Mouse (Mus musculus) kidney, adult 2 months (tissue): ENCODE measurements at regions not wholly inside any gene's neighbourhood (a gene's known extent, or its start where the extent isn't known, plus 50 kb on each side); places are given as distances from the start of the nearest gene placed in this dataset.

ENCODE experiments used
- CTCF ChIP-seq: fragments of 200-500 bp; conservative IDR thresholded peaks from 2 replicates; pipeline ENCODE4 v1.5.1; 2011; ENCODE audit warnings: low read depth, mild to moderate bottlenecking, control low read depth, low read length, moderate library complexity, mixed read lengths; ENCODE audit not compliant: insufficient read depth, insufficient read length
- POLR2A ChIP-seq: fragments of 200-500 bp; IDR thresholded peaks from one replicate; pipeline ENCODE4 v1.6.1; 2011; ENCODE audit warnings: low read depth, low read length, control low read depth

DNA sequence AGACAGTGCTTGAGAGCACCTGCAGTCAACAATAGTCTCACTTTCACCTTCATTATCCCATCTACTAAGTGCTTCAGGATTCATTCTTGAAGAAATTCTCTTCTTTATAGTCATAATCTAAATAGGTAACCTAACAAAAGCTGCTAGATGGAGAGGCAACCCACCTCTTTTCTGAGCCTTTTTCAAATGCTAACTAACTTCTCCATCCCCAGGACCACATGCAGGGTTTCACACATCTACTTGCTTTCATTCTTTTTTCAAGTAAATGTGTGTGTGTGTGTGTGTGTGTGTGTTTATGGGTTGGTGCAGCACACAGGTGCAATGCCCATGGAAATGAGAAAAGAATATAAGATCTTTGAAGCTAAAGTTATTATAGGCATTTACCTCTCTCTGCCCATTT, 423.1 kb upstream of the B3galt2 start:
- TF ChIP-seq CTCF (no peak), POLR2A (no peak)
